In genomic region chr19:5726961-5727578, GRCm38 (mm10) we compare ENCODE assay signal across 8 mouse cellular contexts. TPM values are rescaled to one million over a fixed set of nuclear protein-coding genes. Genes with fewer than 3 reads are reported as not detected.
DNase-seq lines count a peak whose midpoint lies in the region; ATAC-seq lines count a peak whose summit lies in the region.

No protein-coding gene starts in this region.

- DNase-seq in kidney, postnatal 4 days: no peak
- DNase-seq in c-Kit-positive CD71-positive TER-119-negative erythroid progenitor cells, embryonic 14.5 days (ENCODE audit: low read depth): peak; percentile 88
- DNase-seq in hindbrain, embryonic 14.5 days (ENCODE audit: low spot score): no peak
- no peak for DNase-seq in cerebellum, adult 18-20 months
- no peak for DNase-seq in thymus, postnatal 4 days
- DNase-seq in yolk sac, embryonic 10.5 days (ENCODE audit: low spot score): no peak

- peaks cover 47% of the 10 kb centered on the region for H3K4me1 ChIP-seq in kidney, embryonic 14.5 days (ENCODE audit: control insufficient read depth, insufficient read depth, low read length)
- peaks cover 55% of the 10 kb centered on the region for H3K4me1 ChIP-seq in hindbrain, embryonic 14.5 days (replicated peaks; ENCODE audit: control insufficient read depth, insufficient read depth, low read length)
- H3K4me1 ChIP-seq in midbrain, embryonic 12.5 days: peaks cover 66% of the 10 kb centered on the region

- 73% methylated on average over 15 of the region's 15 CpGs for WGBS in kidney, embryonic 14.5 days
- WGBS in hindbrain, embryonic 14.5 days: 82% methylated on average over 15 of the region's 15 CpGs
- 83% methylated on average over 15 of the region's 15 CpGs for WGBS in midbrain, embryonic 12.5 days

- ATAC-seq in kidney, embryonic 14.5 days (ENCODE audit: low FRiP score, low TSS enrichment): no peak
- ATAC-seq in hindbrain, embryonic 14.5 days (ENCODE audit: low FRiP score): no peak
- ATAC-seq in midbrain, embryonic 12.5 days (ENCODE audit: low FRiP score, low read depth): no peak

- peaks cover 14% of the 10 kb centered on the region for H3K36me3 ChIP-seq in kidney, embryonic 14.5 days (ENCODE audit: control insufficient read depth, insufficient read depth, low read length)
- peaks cover 44% of the 10 kb centered on the region for H3K36me3 ChIP-seq in hindbrain, embryonic 14.5 days (replicated peaks; ENCODE audit: control insufficient read depth, insufficient read depth)
- peaks cover 33% of the 10 kb centered on the region for H3K36me3 ChIP-seq in midbrain, embryonic 12.5 days

- H3K4me3 ChIP-seq in kidney, embryonic 14.5 days (ENCODE audit: low read length): peak overlapping the region; percentile 92
- peak overlapping the region; percentile 89 for H3K4me3 ChIP-seq in hindbrain, embryonic 14.5 days (replicated peaks; ENCODE audit: low read length)
- peak overlapping the region; percentile 99 for H3K4me3 ChIP-seq in midbrain, embryonic 12.5 days

- no peaks in the 10 kb centered on the region for H3K27me3 ChIP-seq in kidney, embryonic 14.5 days (ENCODE audit: control insufficient read depth, insufficient read depth, low read length)
- no peaks in the 10 kb centered on the region for H3K27me3 ChIP-seq in hindbrain, embryonic 14.5 days (ENCODE audit: control insufficient read depth, insufficient read depth, low read length)
- 0 out of 2 replicates have a peak, but pooled peaks cover 7% of the 10 kb centered on the region for H3K27me3 ChIP-seq in midbrain, embryonic 12.5 days

- H3K9me3 ChIP-seq in kidney, embryonic 14.5 days (ENCODE audit: control insufficient read depth, low read length): no peaks in the 10 kb centered on the region
- H3K9me3 ChIP-seq in hindbrain, embryonic 14.5 days (ENCODE audit: control insufficient read depth, low read length): no peaks in the 10 kb centered on the region
- no peaks in the 10 kb centered on the region for H3K9me3 ChIP-seq in midbrain, embryonic 12.5 days

- H3K9ac ChIP-seq in kidney, embryonic 14.5 days (ENCODE audit: low read depth, low read length): peak overlapping the region; percentile 38; the same call in 1 of the 2 replicates
- H3K9ac ChIP-seq in hindbrain, embryonic 14.5 days: peak overlapping the region; percentile 99
- H3K9ac ChIP-seq in midbrain, embryonic 12.5 days (replicated peaks): peak overlapping the region; percentile 99

- peak overlapping the region; percentile 4; the same call in 1 of the 2 replicates for H3K27ac ChIP-seq in kidney, embryonic 14.5 days (ENCODE audit: low read depth, low read length)
- H3K27ac ChIP-seq in hindbrain, embryonic 14.5 days: no peak overlapping the region
- no peak overlapping the region for H3K27ac ChIP-seq in midbrain, embryonic 12.5 days (replicated peaks)

- peak overlapping the region; percentile 91 for H3K4me2 ChIP-seq in kidney, embryonic 14.5 days (replicated peaks; ENCODE audit: low read depth, low read length)
- H3K4me2 ChIP-seq in hindbrain, embryonic 14.5 days (replicated peaks): peak overlapping the region; percentile 100
- peak overlapping the region; percentile 99 for H3K4me2 ChIP-seq in midbrain, embryonic 12.5 days (replicated peaks)

RNA-seq across cellular contexts. Expression of gene Ehbp1l1, which starts 1.0 kb away (rescaled TPM):
- polyA plus RNA-seq in kidney, embryonic 14.5 days (2014; fragmentation: Nextera tagmentation; extraction: Ambion mirVana): 8.8 and 11.5 TPM in 2 replicates
- 9.2 and 12.5 TPM in 2 replicates for polyA plus RNA-seq in hindbrain, embryonic 14.5 days (2014; fragmentation: Nextera tagmentation; extraction: Ambion mirVana)
- 8.2 and 9.1 TPM in 2 replicates for polyA plus RNA-seq in midbrain, embryonic 12.5 days (2016; fragmentation: Nextera tagmentation; extraction: Ambion mirVana)

RNA-seq across cellular contexts. Expression of gene Fam89b, which starts 2.4 kb away (rescaled TPM):
- 92.8 and 114 TPM in 2 replicates for polyA plus RNA-seq in kidney, embryonic 14.5 days (2014; fragmentation: Nextera tagmentation; extraction: Ambion mirVana)
- 140 and 144 TPM in 2 replicates for polyA plus RNA-seq in hindbrain, embryonic 14.5 days (2014; fragmentation: Nextera tagmentation; extraction: Ambion mirVana)
- 175 and 186 TPM in 2 replicates for polyA plus RNA-seq in midbrain, embryonic 12.5 days (2016; fragmentation: Nextera tagmentation; extraction: Ambion mirVana)

RNA-seq across cellular contexts. Expression of gene Ltbp3, which starts 13.6 kb away (rescaled TPM):
- polyA plus RNA-seq in kidney, embryonic 14.5 days (2014; fragmentation: Nextera tagmentation; extraction: Ambion mirVana): 14.9 and 27.1 TPM in 2 replicates
- 13.8 and 15.8 TPM in 2 replicates for polyA plus RNA-seq in hindbrain, embryonic 14.5 days (2014; fragmentation: Nextera tagmentation; extraction: Ambion mirVana)
- polyA plus RNA-seq in midbrain, embryonic 12.5 days (2016; fragmentation: Nextera tagmentation; extraction: Ambion mirVana): 7.9 and 9.1 TPM in 2 replicates

RNA-seq across cellular contexts. Expression of gene Kcnk7, which starts 22.9 kb away (rescaled TPM):
- polyA plus RNA-seq in kidney, embryonic 14.5 days (2014; fragmentation: Nextera tagmentation; extraction: Ambion mirVana): 0.39 and 0.42 TPM in 2 replicates
- polyA plus RNA-seq in hindbrain, embryonic 14.5 days (2014; fragmentation: Nextera tagmentation; extraction: Ambion mirVana): 0.36 TPM in 1 of 2 replicates, not detected in the other
- 0.36 TPM in 1 of 2 replicates, not detected in the other for polyA plus RNA-seq in midbrain, embryonic 12.5 days (2016; fragmentation: Nextera tagmentation; extraction: Ambion mirVana)

RNA-seq across cellular contexts. Expression of gene Pcnx3, which starts 38.4 kb away (rescaled TPM):
- polyA plus RNA-seq in kidney, embryonic 14.5 days (2014; fragmentation: Nextera tagmentation; extraction: Ambion mirVana): 31.2 and 35.4 TPM in 2 replicates
- polyA plus RNA-seq in hindbrain, embryonic 14.5 days (2014; fragmentation: Nextera tagmentation; extraction: Ambion mirVana): 28.3 and 32.1 TPM in 2 replicates
- 34.1 and 37.4 TPM in 2 replicates for polyA plus RNA-seq in midbrain, embryonic 12.5 days (2016; fragmentation: Nextera tagmentation; extraction: Ambion mirVana)

Comparison
In these comparisons a context has a peak if more than half of its experiments do, and no peak if none do; other contexts are left out.
1. H3K9ac ChIP-seq: peak in every context shown above with its lines; median percentile 99 in hindbrain, embryonic 14.5 days; 99 in midbrain, embryonic 12.5 days; 38 in kidney, embryonic 14.5 days.